Mouse (Mus musculus) intestine, postnatal 0 days (tissue): ENCODE results near the gene Spaca5. TPM values are rescaled to one million over a fixed set of nuclear protein-coding genes. Genes with fewer than 3 reads are reported as not detected.

Experiments used
- ATAC-seq: fragments of 200-750 bp; cut with Nextera tagmentation; 2 replicates; pipeline ENCODE4 v1.8.0; 2017; ENCODE audit warnings: mild to moderate bottlenecking, moderate TSS enrichment, moderate library complexity
- H3K27ac ChIP-seq: fragments of 300-500 bp; sonication (generic); 2 replicates; pipeline ENCODE4 v1.5.1; 2014; ENCODE audit warnings: mild to moderate bottlenecking, low read depth, low read length, moderate library complexity
- H3K27me3 ChIP-seq: fragments of 300-500 bp; sonication (generic); replicated peaks from 2 replicates; pipeline ENCODE4 v1.6.1; 2014; ENCODE audit warnings: low read length, mixed read lengths; ENCODE audit not compliant: control insufficient read depth, insufficient read depth
- H3K36me3 ChIP-seq: fragments of 300-500 bp; sonication (generic); 2 replicates; pipeline ENCODE4 v1.6.1; 2014; ENCODE audit warnings: mild to moderate bottlenecking, moderate library complexity; ENCODE audit not compliant: control insufficient read depth, insufficient read depth
- H3K4me1 ChIP-seq: fragments of 300-500 bp; sonication (generic); replicated peaks from 2 replicates; pipeline ENCODE4 v1.6.1; 2014; ENCODE audit warnings: antibody characterized with exemption, low read length, mixed read lengths; ENCODE audit not compliant: control insufficient read depth, insufficient read depth
- H3K4me2 ChIP-seq: fragments of 300-500 bp; sonication (generic); replicated peaks from 2 replicates; pipeline ENCODE4 v1.6.1; 2014; ENCODE audit warnings: low read depth, mild to moderate bottlenecking, moderate library complexity
- H3K4me3 ChIP-seq: fragments of 300-500 bp; sonication (generic); 2 replicates; pipeline ENCODE4 v1.5.1; 2014; ENCODE audit warnings: low read depth, low read length
- H3K9ac ChIP-seq: fragments of 300-500 bp; sonication (generic); 2 replicates; pipeline ENCODE4 v1.6.1; 2014; ENCODE audit warnings: mild to moderate bottlenecking, low read depth, low read length
- H3K9me3 ChIP-seq: fragments of 300-500 bp; sonication (generic); 2 replicates; pipeline ENCODE4 v1.6.1; 2016; ENCODE audit warnings: mixed run types; ENCODE audit not compliant: control insufficient read depth
- CTCF ChIP-seq: sonication (generic); IDR thresholded peaks from 2 replicates; pipeline ENCODE4 v1.5.1; 2016; ENCODE audit warnings: low read depth, mild to moderate bottlenecking, control low read depth, antibody characterized with exemption, moderate library complexity
- WGBS: fragments of 180-500 bp; shearing (Covaris S2); extraction: QIAGEN DNeasy Blood & Tissue Kit; methylation state at CpG from one replicate; pipeline ENCODE4 v1.1.7; 2014; 5-methylcytosine and 5-hydroxymethylcytosine counted together
- polyA plus RNA-seq: library from polyadenylated mRNA; unstranded; fragments of >200 nt; fragmentation: Nextera tagmentation; extraction: Ambion mirVana; gene quantifications from 2 replicates; pipeline ENCODE4 v1.2.1, GENCODE M21; 2015

Gene Spaca5
- not detected in 2 replicates for polyA plus RNA-seq

- no peak for TF ChIP-seq CTCF
- no peak within 1 kb of the TSS for H3K27ac ChIP-seq
- no peak within 1 kb of the TSS for H3K4me3 ChIP-seq
- no peak within 1 kb of the TSS for H3K4me2 ChIP-seq
- H3K9me3 ChIP-seq, result no peaks in the 10 kb centered on the region
- H3K4me1 ChIP-seq, result no peaks in the 10 kb centered on the region
- no peaks in the 10 kb centered on the region for H3K36me3 ChIP-seq
- H3K9ac ChIP-seq, result no peak within 1 kb of the TSS
- ATAC-seq, result no peak
- no peaks in the 10 kb centered on the region for H3K27me3 ChIP-seq
Measured at GRCm38 (mm10) chrX:21068106-21068505, at the start of gene Spaca5. Gene Spaca5 (plus strand): TSS chrX:21068406.

- 29% methylated on average over 9 of the region's 9 CpGs for WGBS
- peak; percentile 23; the same call in 1 of the 2 replicates for TF ChIP-seq CTCF
- Histone ChIP-seq H3K27ac (0 out of 2 replicates have a peak overlapping the region, but pooled peaks have one; percentile 0), H3K9ac (peak overlapping the region; percentile 45; the same call in 1 of the 2 replicates), H3K36me3 (no peaks in the 10 kb centered on the region), H3K4me2 (peak overlapping the region; percentile 60), H3K9me3 (no peaks in the 10 kb centered on the region), H3K4me1 (no peaks in the 10 kb centered on the region), H3K27me3 (no peaks in the 10 kb centered on the region), H3K4me3 (peak overlapping the region; percentile 51)
- ATAC-seq, result peak; percentile 41; the same call in 1 of the 2 replicates
Measured at GRCm38 (mm10) chrX:21061460-21061859, 6.7 kb upstream of the Spaca5 start.

- no peak for TF ChIP-seq CTCF
- 0 out of 2 replicates have a peak within 1 kb of the TSS, but pooled peaks have one; percentile 0 for H3K27ac ChIP-seq
- H3K4me1 ChIP-seq, result no peaks in the 10 kb centered on the region
Measured at GRCm38 (mm10) chrX:21061866-21062543, 6.2 kb upstream of the Spaca5 start, which contains the start of gene Zfp182. Gene Zfp182 (minus strand): TSS chrX:21062316.

GRCm38 (mm10) chrX:21062544-21062890, 5.7 kb upstream of the Spaca5 start:
- WGBS, result 74% methylated on average over 3 of the region's 3 CpGs
- peak overlapping the region; percentile 51; the same call in 1 of the 2 replicates for H3K4me3 ChIP-seq
- H3K36me3 ChIP-seq, result no peaks in the 10 kb centered on the region
- no peaks in the 10 kb centered on the region for H3K9me3 ChIP-seq
- peak overlapping the region; percentile 60 for H3K4me2 ChIP-seq
- no peak for TF ChIP-seq CTCF
- no peaks in the 10 kb centered on the region for H3K4me1 ChIP-seq
- no peaks in the 10 kb centered on the region for H3K27me3 ChIP-seq
- no peak overlapping the region for H3K9ac ChIP-seq
- H3K27ac ChIP-seq, result no peak overlapping the region
- ATAC-seq, result no peak

More at GRCm38 (mm10) chrX:21061866-21062543, 6.2 kb upstream of the Spaca5 start, which contains the start of gene Zfp182:
- H3K4me3 ChIP-seq, result peak within 1 kb of the TSS; percentile 51
- H3K9me3 ChIP-seq, result no peaks in the 10 kb centered on the region
- no peaks in the 10 kb centered on the region for H3K27me3 ChIP-seq
- ATAC-seq, result peak; percentile 87
- H3K36me3 ChIP-seq, result no peaks in the 10 kb centered on the region
- H3K9ac ChIP-seq, result peak within 1 kb of the TSS; percentile 45; the same call in 1 of the 2 replicates
- 24% methylated on average over 25 of the region's 25 CpGs for WGBS
- H3K4me2 ChIP-seq, result peak within 1 kb of the TSS; percentile 60

GRCm38 (mm10) chrX:21088645-21088982, 20.4 kb downstream of the Spaca5 start:
- Histone ChIP-seq H3K27me3 (no peaks in the 10 kb centered on the region), H3K36me3 (no peaks in the 10 kb centered on the region), H3K9ac (0 out of 2 replicates have a peak overlapping the region, but pooled peaks have one; percentile 22), H3K27ac (no peak overlapping the region), H3K4me3 (peak overlapping the region; percentile 41), H3K4me1 (no peaks in the 10 kb centered on the region), H3K9me3 (no peaks in the 10 kb centered on the region), H3K4me2 (peak overlapping the region; percentile 65)
- TF ChIP-seq CTCF, result no peak
- ATAC-seq, result no peak
- WGBS, result 32% methylated on average over 6 of the region's 6 CpGs

- H3K9ac ChIP-seq, result 0 out of 2 replicates have a peak within 1 kb of the TSS, but pooled peaks have one; percentile 22
- H3K27ac ChIP-seq, result peak within 1 kb of the TSS; percentile 46; the same call in 1 of the 2 replicates
- TF ChIP-seq CTCF, result no peak
- H3K4me1 ChIP-seq, result no peaks in the 10 kb centered on the region
- ATAC-seq, result no peak
- peak within 1 kb of the TSS; percentile 41 for H3K4me3 ChIP-seq
- no peaks in the 10 kb centered on the region for H3K9me3 ChIP-seq
- H3K27me3 ChIP-seq, result no peaks in the 10 kb centered on the region
- WGBS, result 23% methylated on average over 27 of the region's 27 CpGs
- H3K36me3 ChIP-seq, result no peaks in the 10 kb centered on the region
- peak within 1 kb of the TSS; percentile 65 for H3K4me2 ChIP-seq
Measured at GRCm38 (mm10) chrX:21088983-21089866, 21.0 kb downstream of the Spaca5 start, which contains the start of gene Zfp300. Gene Zfp300 (minus strand): TSS chrX:21089527.
